Mouse (Mus musculus) lung, adult 2 months (tissue): Measurements from ENCODE around the gene Vps11. TPM values are rescaled to one million over a fixed set of nuclear protein-coding genes. Genes with fewer than 3 reads are reported as not detected.
"Not testable (repeated sequence)": the region's sequence is repeated elsewhere in the genome, so short reads cannot be mapped to it uniquely, and the experiment has no call there.

Experiments
- DNase-seq: peaks from one replicate; pipeline ENCODE4 v3.0.0; 2022
- H3K4me1 ChIP-seq: fragments of 200-500 bp; 2 replicates; pipeline ENCODE4 v1.6.1; 2011; ENCODE audit warnings: low read length; ENCODE audit not compliant: control insufficient read depth, insufficient read depth
- H3K4me3 ChIP-seq: fragments of 200-500 bp; replicated peaks from 2 replicates; pipeline ENCODE3; 2011; ENCODE audit warnings: low read depth, mild to moderate bottlenecking, control low read depth, low read length; ENCODE audit errors: extremely low read depth
- CTCF ChIP-seq: fragments of 200-500 bp; IDR thresholded peaks from 2 replicates; pipeline ENCODE4 v1.5.1; 2011; ENCODE audit warnings: mild to moderate bottlenecking, low read length, control low read depth; ENCODE audit not compliant: insufficient read depth
- POLR2A ChIP-seq: fragments of 200-500 bp; IDR thresholded peaks from 2 replicates; pipeline ENCODE4 v1.6.1; 2011; ENCODE audit warnings: low read depth, mild to moderate bottlenecking, control low read depth, low read length, borderline replicate concordance; ENCODE audit errors: extremely low read depth
- WGBS: fragments of 180-500 bp; shearing (Covaris S2); methylation state at CpG from one replicate; pipeline ENCODE4 v1.1.7; 2018; 5-methylcytosine and 5-hydroxymethylcytosine counted together
- polyA plus RNA-seq: library from polyadenylated mRNA; depleted of rRNA; stranded (reverse); fragments of >200 nt; gene quantifications from 2 replicates; pipeline ENCODE4 v1.2.3, GENCODE M21; 2012

Gene Vps11
- polyA plus RNA-seq, 1 experiment = 30.2 TPM

DNA sequence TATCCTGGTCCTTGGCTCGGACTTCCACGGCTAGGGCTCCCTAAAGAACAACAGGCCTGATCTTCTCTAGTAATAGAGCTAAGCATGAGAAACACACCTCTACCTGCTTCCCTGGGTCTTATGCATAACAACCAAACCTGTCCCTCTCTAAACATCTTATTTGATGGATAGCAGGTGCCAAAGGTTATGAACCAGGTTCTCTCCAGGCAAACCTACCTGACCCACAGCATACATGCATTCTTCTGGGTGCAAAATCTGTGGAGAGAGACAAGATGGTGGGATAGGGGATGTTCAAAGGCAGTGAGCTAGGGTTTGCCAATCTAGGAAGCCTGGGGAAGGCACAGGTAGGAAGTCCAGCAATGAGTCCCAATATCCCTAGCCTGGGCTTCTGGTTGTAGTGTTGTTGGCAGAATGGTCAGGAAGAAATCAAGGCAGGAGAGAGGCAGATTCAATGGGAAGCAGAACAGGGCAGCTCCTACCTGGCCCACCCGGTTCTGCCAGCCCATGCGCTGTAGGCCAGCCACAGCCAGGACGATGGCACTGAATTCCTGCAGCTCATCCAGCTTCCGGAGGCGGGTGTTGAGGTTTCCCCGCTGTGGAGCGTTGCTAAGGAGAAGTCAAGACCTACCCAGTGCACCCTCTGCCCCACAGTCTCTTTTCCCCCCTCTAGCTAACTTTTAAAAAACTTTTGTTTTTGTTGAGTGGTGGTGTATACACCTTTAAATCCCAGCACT is 23.9 kb downstream of the Vps11 start:
- no peak overlapping the region for H3K4me3 ChIP-seq
- H3K4me1 ChIP-seq = no peaks in the 10 kb centered on the region; the same call in 1 of the 2 replicates
- TF ChIP-seq POLR2A (no peak), CTCF (no peak)
- no peak for DNase-seq
- 67% methylated on average over 9 of the region's 9 CpGs for WGBS

DNA sequence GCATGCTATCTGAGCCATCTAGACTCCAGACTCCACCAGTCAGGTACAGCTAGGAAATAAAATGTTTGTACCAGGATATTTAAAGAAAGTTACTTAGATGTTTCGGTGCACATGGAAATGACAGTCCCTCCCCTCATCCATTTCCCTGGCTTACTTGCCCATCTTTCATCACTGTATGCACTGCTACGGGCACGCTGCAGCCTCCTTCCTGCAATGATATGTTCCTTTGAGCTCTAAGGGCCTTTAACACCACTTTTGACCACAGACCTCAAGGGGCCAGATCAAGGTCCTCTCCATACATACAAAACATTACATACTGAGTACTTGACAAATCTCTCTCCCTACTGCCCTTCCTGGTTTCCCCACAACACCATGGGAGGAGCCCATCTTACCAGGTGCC is 24.5 kb downstream of the Vps11 start:
- H3K4me3 ChIP-seq = no peak overlapping the region
- 68% methylated on average over 3 of the region's 3 CpGs for WGBS

DNA sequence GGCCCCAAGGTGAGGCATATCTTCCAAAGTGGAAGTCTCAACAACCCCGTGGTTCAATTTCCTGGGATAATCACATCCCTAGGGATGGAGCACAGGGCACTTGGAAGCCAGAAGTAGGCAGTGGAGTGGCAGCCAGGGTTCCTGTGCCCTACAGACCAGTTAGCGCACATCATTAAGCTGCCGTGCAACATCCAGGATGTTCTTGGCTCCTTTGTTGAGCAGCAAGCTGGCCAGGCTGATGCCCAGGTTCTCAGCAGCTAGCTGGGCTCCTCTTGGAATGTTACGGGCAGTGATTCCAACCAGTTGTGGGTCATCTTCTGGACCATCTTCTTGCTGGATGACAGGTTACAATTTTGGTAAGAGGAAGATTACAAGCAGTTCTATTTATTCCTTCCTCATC is 25.0 kb downstream of the Vps11 start:
- not testable (repeated sequence) for H3K4me3 ChIP-seq, H3K4me1 ChIP-seq, DNase-seq
- 46% methylated on average over 4 of the region's 4 CpGs for whole genome bisulfite sequencing

More for the DNA sequence above, 24.5 kb downstream of the Vps11 start:
- TF ChIP-seq POLR2A (no peak), CTCF (no peak)
- DNase-seq = no peak
- no peaks in the 10 kb centered on the region; the same call in 1 of the 2 replicates for H3K4me1 ChIP-seq

DNA sequence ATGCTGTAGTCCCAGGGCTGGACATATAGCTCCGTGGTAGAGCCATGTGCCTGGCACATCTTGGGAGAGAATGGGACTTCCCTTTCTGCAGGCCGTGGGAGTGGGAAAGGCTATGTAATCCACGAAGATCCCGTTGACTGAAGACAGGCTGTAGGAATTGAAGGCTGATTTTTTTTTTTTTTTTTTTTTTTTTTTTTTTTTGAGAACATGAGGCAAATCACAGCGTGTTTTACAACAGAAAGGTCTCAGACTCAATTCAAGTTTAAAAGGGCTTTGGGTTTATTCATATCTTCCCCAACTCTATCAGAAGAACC is 25.4 kb downstream of the Vps11 start:
- no peak for DNase-seq
- no peaks in the 10 kb centered on the region; the same call in 1 of the 2 replicates for H3K4me1 ChIP-seq
- 12% methylated on average over 5 of the region's 5 CpGs for WGBS
- no peak overlapping the region for H3K4me3 ChIP-seq
- TF ChIP-seq POLR2A = no peak
- no peak for TF ChIP-seq CTCF

DNA sequence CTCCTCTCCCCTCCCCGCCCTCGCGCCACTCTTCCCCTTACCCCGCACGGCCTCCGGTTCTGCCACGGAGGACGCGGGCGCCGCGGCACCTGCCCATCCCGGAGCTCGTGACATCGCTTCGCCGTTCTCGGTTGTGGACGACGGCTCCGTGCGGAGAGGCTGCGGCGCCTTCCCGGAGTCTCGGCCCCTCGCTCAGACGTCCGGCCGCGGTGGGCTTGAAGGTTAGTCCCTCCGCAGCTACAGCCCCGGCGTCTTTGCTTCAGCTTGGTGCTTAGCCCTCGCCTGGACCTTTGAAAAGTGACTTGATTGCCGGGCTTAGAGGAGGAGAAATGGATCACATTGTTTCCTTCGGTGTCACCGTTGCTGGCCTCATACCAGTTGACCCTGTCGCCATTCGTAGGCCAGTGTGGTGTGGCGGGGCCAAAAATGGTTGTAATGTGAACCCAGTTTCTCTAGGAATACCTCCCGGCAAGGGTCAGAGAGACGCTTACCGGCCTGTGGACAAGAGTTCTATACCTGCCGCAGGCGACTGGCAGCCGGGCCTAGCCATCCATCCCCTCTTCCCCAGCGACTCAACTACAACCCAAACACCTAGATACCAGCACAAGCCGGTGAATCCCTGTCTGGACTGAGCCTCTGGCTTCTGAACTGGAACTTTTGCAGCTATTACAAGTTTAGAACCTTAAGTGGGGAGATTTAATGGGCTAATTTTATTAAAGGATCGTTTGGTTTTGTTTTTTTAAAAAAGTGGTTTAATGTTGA is 26.0 kb downstream of the Vps11 start:
- no peaks in the 10 kb centered on the region; the same call in 1 of the 2 replicates for H3K4me1 ChIP-seq
- peak overlapping the region; percentile 87 for H3K4me3 ChIP-seq
- under 1% methylated on average over 50 of the region's 50 CpGs for WGBS
- TF ChIP-seq POLR2A (no peak), CTCF (no peak)
- DNase-seq = no peak

DNA sequence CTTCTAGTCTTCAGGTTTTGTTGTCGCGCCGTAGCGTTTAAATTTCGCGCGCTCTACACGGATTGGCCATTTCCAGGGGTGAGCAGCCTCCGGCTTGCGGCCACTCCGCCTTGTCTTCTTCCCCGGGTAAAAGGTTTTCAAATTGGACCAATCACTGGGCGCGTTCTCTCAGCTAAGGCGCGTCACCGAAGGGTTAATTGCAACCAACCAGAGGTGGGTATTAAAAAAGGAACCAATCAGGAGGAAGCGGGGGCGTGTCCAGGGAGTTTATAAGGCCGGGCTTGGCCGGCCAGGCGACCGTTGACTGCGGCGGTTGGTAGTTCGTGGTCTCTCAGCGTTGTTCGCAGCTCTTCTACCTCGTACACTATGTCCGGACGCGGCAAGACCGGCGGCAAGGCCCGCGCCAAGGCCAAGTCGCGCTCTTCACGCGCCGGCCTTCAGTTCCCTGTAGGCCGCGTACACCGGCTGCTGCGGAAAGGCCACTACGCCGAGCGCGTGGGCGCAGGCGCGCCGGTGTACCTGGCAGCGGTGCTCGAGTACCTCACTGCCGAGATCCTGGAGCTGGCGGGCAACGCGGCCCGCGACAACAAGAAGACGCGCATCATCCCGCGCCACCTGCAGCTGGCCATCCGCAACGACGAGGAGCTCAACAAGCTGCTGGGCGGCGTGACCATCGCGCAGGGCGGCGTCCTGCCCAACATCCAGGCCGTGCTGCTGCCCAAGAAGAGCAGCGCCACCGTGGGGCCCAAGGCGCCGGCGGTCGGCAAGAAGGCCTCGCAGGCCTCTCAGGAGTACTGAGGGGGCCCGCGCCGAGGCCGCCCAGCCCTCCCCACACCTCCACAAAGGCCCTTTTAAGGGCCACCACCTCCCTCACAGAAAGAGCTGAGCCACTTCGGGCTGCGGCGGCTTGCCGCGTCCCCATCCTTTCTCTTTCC is 26.8 kb downstream of the Vps11 start, which contains the start of gene H2afx:
H2afx (plus strand) TSS at position 299 of the 935 bp plus-strand sequence.
- peak; percentile 98 for DNase-seq
- TF ChIP-seq CTCF (no peak), POLR2A (peak; percentile 100)
- Histone ChIP-seq H3K4me1 (no peaks in the 10 kb centered on the region; the same call in 1 of the 2 replicates), H3K4me3 (peak within 1 kb of the TSS; percentile 87)
- under 1% methylated on average over 91 of the region's 91 CpGs for WGBS

DNA sequence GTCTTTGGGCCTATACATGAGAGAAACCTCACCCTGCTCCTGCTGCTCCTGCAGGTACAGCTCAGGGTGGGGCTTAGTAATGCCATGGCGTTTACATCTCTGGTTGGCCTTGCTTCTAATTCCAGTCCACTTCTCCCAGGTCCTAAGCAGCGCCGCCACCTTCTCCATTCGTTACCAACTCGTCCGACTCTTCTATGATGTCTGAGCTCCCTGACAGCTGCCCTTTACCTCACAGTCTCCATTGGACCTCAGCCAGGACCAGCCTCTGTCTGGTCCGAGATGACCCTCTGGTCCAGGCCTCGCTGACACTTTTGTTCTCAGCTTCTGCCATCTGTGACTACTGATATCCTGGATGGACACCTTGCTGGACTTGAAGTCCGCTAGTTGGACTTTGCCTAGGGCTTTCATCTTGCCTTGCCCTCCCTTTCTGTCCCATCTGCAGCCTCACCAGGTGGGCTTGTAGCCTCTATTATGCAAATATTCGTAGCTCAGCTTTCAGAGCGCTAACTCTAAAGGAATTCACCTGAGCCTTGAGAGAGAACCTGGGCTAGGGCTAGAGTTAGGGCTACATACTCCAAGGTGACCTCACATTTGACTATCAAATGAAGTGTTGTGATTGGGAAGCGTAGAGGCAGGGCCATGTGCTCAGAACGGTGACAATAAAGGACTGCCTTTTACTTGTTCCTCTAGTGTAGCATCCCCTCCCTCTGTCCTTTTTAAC is 28.4 kb downstream of the Vps11 start:
- 91% methylated on average over 13 of the region's 13 CpGs for WGBS
- Histone ChIP-seq H3K4me3 (no peak overlapping the region), H3K4me1 (no peaks in the 10 kb centered on the region; the same call in 1 of the 2 replicates)
- DNase-seq = no peak
- TF ChIP-seq CTCF (no peak), POLR2A (no peak)

DNA sequence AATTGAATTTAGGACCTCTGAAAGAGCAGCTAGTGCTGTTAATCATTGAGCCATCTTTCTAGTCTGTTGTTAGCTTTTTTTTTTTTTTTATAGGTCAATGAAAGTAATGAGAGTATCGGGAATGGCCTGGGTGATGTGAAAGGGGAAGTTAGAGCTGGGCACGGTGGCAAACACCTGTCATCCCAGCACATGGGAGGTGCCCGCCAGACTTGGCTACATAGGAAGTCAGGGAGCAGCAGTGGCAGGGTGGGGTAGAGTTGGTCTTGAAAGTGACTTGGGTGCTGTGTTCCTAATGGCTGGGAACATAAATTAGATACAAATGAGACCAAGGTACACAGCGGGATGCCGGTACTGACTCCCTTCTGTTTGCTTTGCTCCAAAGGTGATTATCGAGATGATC is 30.7 kb downstream of the Vps11 start:
- WGBS = 88% methylated on average over 6 of the region's 6 CpGs
- peaks cover 8% of the 10 kb centered on the region; the same call in 1 of the 2 replicates for H3K4me1 ChIP-seq
- TF ChIP-seq POLR2A (no peak), CTCF (no peak)
- H3K4me3 ChIP-seq = no peak overlapping the region
- no peak for DNase-seq

DNA sequence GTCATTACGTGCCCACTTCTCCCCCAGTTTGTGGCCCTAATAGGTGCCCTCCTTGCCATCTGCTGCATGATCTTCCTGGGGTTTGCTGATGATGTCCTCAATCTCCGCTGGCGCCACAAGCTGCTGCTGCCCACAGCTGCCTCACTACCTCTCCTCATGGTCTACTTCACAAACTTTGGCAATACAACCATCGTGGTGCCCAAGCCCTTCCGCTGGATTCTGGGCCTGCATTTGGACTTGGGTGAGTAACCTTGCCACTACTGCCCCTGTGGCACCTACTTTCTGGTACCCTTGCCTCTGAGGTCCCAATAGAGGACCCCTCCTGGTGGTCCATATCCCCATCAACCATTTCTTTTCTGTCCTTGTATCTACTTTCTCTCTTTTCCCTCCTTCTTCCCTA is 33.5 kb downstream of the Vps11 start:
- peaks cover 8% of the 10 kb centered on the region; the same call in 1 of the 2 replicates for H3K4me1 ChIP-seq
- DNase-seq = no peak
- 75% methylated on average over 5 of the region's 5 CpGs for WGBS
- TF ChIP-seq CTCF = no peak
- no peak for TF ChIP-seq POLR2A
- H3K4me3 ChIP-seq = peak overlapping the region; percentile 14
